Mouse (Mus musculus): ENCODE data around the gene Atp9a. TPM values are rescaled to one million over a fixed set of nuclear protein-coding genes. Genes with fewer than 3 reads are reported as not detected.

The Atp9a gene
- polyA plus RNA-seq, 1 experiment = 13.2 TPM

DNA sequence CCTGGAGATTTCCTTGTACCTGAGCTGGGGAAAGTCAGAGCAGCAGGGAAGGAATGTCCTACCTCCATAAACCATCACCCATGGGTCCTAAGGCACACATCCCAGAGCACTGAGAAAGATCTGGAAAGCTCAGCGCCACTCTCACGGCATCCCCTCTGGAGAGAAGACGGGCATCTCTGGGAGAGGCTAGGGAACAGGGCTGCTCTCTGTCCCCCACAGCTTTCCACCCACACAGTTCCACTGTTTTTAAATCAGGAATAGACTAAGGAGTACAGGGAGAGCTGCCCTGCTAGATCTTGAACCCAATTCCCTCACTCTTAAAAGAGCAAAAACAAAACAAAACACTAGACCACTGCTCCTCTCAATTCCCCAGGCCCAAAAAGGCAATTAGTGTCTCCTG, 57.5 kb downstream of the Atp9a start:
- peaks cover 3% of the 10 kb centered on the region; the same call in 1 of the 2 replicates for H3K4me1 ChIP-seq (ENCODE audit: control insufficient read depth, insufficient read depth, insufficient read length)
- no peaks in the 10 kb centered on the region for H3K36me3 ChIP-seq (ENCODE audit: control insufficient read depth, insufficient read depth, low read length)
- 92% methylated on average over 3 of the region's 3 CpGs for WGBS
- no peak overlapping the region for H3K4me3 ChIP-seq (ENCODE audit: extremely low read depth, insufficient read depth, insufficient read length)
- TF ChIP-seq CTCF (IDR thresholded peaks at IDR 0.05; ENCODE audit: extremely low read depth, insufficient read depth, insufficient read length, insufficient replicate concordance) (no peak), POLR2A (IDR thresholded peaks at IDR 0.05; ENCODE audit: low read depth, low read length) (no peak)
- no peak for DNase-seq (ENCODE audit: low read depth in 1 of 2, low spot score in 2 of 2)
- no peaks in the 10 kb centered on the region for H3K27me3 ChIP-seq (ENCODE audit: control insufficient read depth, insufficient read depth, low read length)
- no peak overlapping the region for H3K27ac ChIP-seq (ENCODE audit: insufficient read depth, low read length)

DNA sequence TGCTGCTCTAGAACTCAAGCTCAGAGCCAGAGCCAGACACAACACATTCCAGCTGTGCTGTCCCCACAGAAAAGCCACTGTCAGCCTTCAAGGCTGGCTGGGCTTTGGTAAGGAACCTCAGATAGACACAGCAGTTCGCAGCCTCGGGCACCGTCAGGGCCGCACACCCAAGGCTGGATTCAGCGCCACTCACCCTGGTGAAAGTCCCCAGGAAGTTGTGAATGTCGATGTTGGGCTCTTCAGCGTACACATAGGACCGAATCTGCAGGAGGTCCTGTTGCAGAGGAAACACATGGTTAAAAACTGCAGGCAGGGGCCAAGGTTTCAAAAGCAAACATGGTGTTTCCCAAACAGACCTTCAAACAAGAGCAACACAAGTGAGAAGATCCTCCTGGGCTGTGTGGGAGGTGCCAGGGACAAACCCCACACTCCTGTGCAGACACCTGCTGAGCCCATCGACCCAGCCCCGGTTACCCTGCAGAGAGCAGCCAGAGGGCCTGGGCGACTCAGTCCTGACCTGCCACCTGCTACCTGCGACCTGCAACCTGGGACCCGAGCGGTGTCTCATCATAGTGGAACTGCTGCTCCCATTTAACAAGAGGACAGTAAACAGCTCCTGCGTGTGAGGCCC, 58.6 kb downstream of the Atp9a start:
- 40% methylated on average over 15 of the region's 15 CpGs for WGBS
- TF ChIP-seq POLR2A (IDR thresholded peaks at IDR 0.05; ENCODE audit: low read depth, low read length) (no peak), CTCF (IDR thresholded peaks at IDR 0.05; ENCODE audit: extremely low read depth, insufficient read depth, insufficient read length, insufficient replicate concordance) (no peak)
- Histone ChIP-seq H3K27ac (ENCODE audit: insufficient read depth, low read length) (no peak overlapping the region), H3K27me3 (ENCODE audit: control insufficient read depth, insufficient read depth, low read length) (no peaks in the 10 kb centered on the region), H3K4me1 (ENCODE audit: control insufficient read depth, insufficient read depth, insufficient read length) (peaks cover 3% of the 10 kb centered on the region; the same call in 1 of the 2 replicates), H3K36me3 (ENCODE audit: control insufficient read depth, insufficient read depth, low read length) (no peaks in the 10 kb centered on the region), H3K4me3 (ENCODE audit: extremely low read depth, insufficient read depth, insufficient read length) (no peak overlapping the region)
- DNase-seq (ENCODE audit: low read depth in 1 of 2, low spot score in 2 of 2) = no peak

DNA sequence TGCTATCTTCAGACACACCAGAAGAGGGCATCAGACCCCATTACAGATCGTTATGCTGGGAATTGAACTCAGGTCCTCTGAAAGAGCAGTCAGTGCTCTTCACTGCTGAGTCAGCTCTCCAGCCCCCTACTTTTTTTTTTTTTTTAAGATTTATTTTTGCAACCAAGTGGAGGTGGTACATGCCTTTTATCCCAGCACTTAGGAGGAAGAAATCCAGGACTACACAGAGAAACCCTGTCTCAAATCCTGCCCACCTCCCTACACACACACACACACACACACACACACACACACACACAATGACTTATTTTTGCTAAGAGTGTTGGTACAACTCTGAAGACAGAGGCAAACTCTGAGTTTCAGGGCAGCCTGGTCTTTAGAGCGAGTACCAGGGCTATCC, 59.5 kb downstream of the Atp9a start:
- 57% methylated on average over 2 of the region's 2 CpGs for WGBS
- H3K36me3 ChIP-seq (ENCODE audit: control insufficient read depth, insufficient read depth, low read length) = no peaks in the 10 kb centered on the region
- H3K27ac ChIP-seq (ENCODE audit: insufficient read depth, low read length) = no peak overlapping the region
- no peaks in the 10 kb centered on the region for H3K27me3 ChIP-seq (ENCODE audit: control insufficient read depth, insufficient read depth, low read length)
- no peak for DNase-seq (ENCODE audit: low read depth in 1 of 2, low spot score in 2 of 2)
- peaks cover 3% of the 10 kb centered on the region; the same call in 1 of the 2 replicates for H3K4me1 ChIP-seq (ENCODE audit: control insufficient read depth, insufficient read depth, insufficient read length)
- no peak for TF ChIP-seq POLR2A (IDR thresholded peaks at IDR 0.05; ENCODE audit: low read depth, low read length)
- no peak for TF ChIP-seq CTCF (IDR thresholded peaks at IDR 0.05; ENCODE audit: extremely low read depth, insufficient read depth, insufficient read length, insufficient replicate concordance)
- no peak overlapping the region for H3K4me3 ChIP-seq (ENCODE audit: extremely low read depth, insufficient read depth, insufficient read length)

DNA sequence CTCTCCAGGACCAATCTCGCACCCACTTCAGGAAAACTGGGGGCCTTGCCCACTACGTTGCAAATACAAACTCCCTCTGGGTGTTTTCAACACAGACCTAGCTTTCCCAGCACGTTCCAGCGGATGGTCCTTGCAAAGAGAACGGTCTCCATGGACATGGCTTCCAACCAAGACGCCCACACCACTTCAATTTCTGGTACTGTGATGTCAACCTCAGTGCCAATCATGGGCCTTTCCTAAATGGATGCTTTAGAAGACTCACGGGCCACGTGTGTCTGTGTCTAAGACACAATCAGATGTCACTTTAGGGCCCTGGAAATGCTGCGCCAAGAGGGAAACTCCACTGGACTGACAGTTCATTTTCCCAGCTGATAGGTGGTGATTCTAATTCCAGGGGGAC, 60.7 kb downstream of the Atp9a start:
- Histone ChIP-seq H3K4me1 (ENCODE audit: control insufficient read depth, insufficient read depth, insufficient read length) (peaks cover 3% of the 10 kb centered on the region; the same call in 1 of the 2 replicates), H3K4me3 (ENCODE audit: extremely low read depth, insufficient read depth, insufficient read length) (no peak overlapping the region), H3K36me3 (ENCODE audit: control insufficient read depth, insufficient read depth, low read length) (no peaks in the 10 kb centered on the region), H3K27ac (ENCODE audit: insufficient read depth, low read length) (no peak overlapping the region), H3K27me3 (ENCODE audit: control insufficient read depth, insufficient read depth, low read length) (no peaks in the 10 kb centered on the region)
- no peak for DNase-seq (ENCODE audit: low read depth in 1 of 2, low spot score in 2 of 2)
- 94% methylated on average over 9 of the region's 9 CpGs for WGBS
- TF ChIP-seq CTCF (IDR thresholded peaks at IDR 0.05; ENCODE audit: extremely low read depth, insufficient read depth, insufficient read length, insufficient replicate concordance) (no peak), POLR2A (IDR thresholded peaks at IDR 0.05; ENCODE audit: low read depth, low read length) (no peak)

DNA sequence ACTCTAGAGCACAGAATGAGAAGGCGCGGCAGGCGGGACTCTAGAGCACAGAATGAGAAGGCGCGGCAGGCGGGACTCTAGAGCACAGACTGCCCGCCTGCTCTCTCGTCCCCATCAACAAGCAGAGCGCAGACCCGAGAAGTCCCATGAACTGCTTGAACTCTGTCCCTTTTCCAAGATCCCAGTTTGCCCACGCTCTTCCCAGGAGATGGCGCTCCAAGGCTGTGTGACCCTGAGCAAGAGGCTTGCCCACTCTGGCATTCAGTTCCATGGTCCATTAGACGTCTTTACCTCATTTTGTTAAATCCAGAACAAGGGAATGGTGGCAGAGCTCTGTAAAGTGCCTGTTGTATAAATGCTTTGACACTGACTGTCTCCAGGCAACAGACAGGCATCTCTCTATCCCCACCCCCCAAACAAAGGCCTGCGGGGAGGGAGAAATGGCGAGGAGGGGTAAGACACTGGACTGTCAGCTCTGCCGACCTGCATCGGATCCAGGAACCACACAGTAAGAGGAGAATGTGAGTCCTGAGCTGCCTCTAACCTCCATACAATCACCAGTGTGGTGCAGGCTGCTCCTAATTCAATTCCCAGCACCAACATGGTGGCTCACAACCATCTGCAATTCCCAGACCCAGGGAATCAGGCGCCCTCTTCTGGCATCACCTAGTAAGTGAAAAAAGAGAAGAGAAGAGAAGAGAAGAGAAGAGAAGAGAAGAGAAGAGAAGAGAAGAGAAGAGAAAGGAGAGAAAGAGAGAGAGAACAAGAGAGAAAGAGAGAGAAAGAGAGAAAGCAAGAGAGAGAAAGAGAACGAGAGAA, 62.6 kb downstream of the Atp9a start:
- WGBS = 87% methylated on average over 19 of the region's 19 CpGs
- Histone ChIP-seq H3K27ac (ENCODE audit: insufficient read depth, low read length) (no peak overlapping the region), H3K4me3 (ENCODE audit: extremely low read depth, insufficient read depth, insufficient read length) (no peak overlapping the region), H3K36me3 (ENCODE audit: control insufficient read depth, insufficient read depth, low read length) (no peaks in the 10 kb centered on the region), H3K4me1 (ENCODE audit: control insufficient read depth, insufficient read depth, insufficient read length) (peaks cover 3% of the 10 kb centered on the region; the same call in 1 of the 2 replicates), H3K27me3 (ENCODE audit: control insufficient read depth, insufficient read depth, low read length) (no peaks in the 10 kb centered on the region)
- no peak for TF ChIP-seq CTCF (IDR thresholded peaks at IDR 0.05; ENCODE audit: extremely low read depth, insufficient read depth, insufficient read length, insufficient replicate concordance)
- DNase-seq (ENCODE audit: low read depth in 1 of 2, low spot score in 2 of 2) = no peak

DNA sequence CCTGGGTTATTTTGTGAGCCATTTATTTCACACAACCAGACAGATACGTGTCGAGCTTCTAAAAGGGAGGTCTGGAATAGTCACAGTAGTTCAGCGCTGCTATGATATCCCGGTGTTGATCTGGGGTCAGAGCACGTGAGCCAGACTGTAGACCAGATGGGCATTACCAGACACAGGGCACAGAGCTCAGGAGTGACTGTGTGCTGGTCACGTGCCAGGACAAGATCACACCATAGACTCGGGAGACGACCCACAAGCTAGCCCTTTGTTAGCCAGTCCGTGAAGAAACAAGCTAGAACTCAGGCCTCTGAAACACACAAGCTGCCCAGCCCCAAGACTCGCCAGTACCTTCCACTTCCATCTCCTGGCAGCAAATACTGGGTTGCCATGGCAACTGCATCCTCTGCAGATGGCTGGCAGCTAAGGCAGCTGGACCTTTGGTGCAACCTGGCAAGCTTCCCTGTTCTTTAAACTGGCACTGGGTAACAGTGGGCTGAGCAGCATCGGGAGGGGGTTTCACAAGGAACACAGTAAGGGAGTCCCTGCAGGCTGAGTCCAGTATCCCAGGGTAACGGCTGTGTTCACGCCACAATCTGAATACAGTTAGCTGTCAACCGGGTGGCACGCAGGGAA, 63.4 kb downstream of the Atp9a start:
- no peak for DNase-seq (ENCODE audit: low read depth in 1 of 2, low spot score in 2 of 2)
- H3K27me3 ChIP-seq (ENCODE audit: control insufficient read depth, insufficient read depth, low read length) = no peaks in the 10 kb centered on the region

More for the DNA sequence above, 63.4 kb downstream of the Atp9a start:
- 85% methylated on average over 15 of the region's 15 CpGs for WGBS
- TF ChIP-seq POLR2A (IDR thresholded peaks at IDR 0.05; ENCODE audit: low read depth, low read length) (no peak), CTCF (IDR thresholded peaks at IDR 0.05; ENCODE audit: extremely low read depth, insufficient read depth, insufficient read length, insufficient replicate concordance) (no peak)
- no peak overlapping the region for H3K4me3 ChIP-seq (ENCODE audit: extremely low read depth, insufficient read depth, insufficient read length)
- no peaks in the 10 kb centered on the region for H3K36me3 ChIP-seq (ENCODE audit: control insufficient read depth, insufficient read depth, low read length)
- H3K27ac ChIP-seq (ENCODE audit: insufficient read depth, low read length) = no peak overlapping the region
- peaks cover 3% of the 10 kb centered on the region; the same call in 1 of the 2 replicates for H3K4me1 ChIP-seq (ENCODE audit: control insufficient read depth, insufficient read depth, insufficient read length)
